Mouse (Mus musculus): ENCODE measurements around the gene Olfr968. TPM values are rescaled to one million over a fixed set of nuclear protein-coding genes. Genes with fewer than 3 reads are reported as not detected.

Olfr968 gene
- 0.05 TPM in 1 of 2 replicates, not detected in the other for total RNA-seq (2012; rRNA removed)

GRCm38 (mm10) chr9:39783153-39783552 is at the start of gene Olfr968:
Gene Olfr968 (minus strand): TSS chr9:39783253.
- in situ Hi-C loops (cut with MboI; ENCODE audit: low sequenced_read_pairs in 2 of 2, unreplicated experiment in 2 of 2): no loop called here
- H3K27ac ChIP-seq (ENCODE audit: insufficient read depth, low read depth, low read length, poor library complexity, severe bottlenecking): no peak within 1 kb of the TSS
- no peak within 1 kb of the TSS for H3K9ac ChIP-seq (ENCODE audit: insufficient read depth, low read depth, low read length, poor library complexity, severe bottlenecking)
- DNase-seq (ENCODE audit: low read depth, low spot score): no peak
- no peaks in the 10 kb centered on the region for H3K9me3 ChIP-seq (ENCODE audit: control insufficient read depth, insufficient read depth, low read depth, low read length)
- no peak for TF ChIP-seq ZC3H11A (IDR thresholded peaks at IDR 0.05; ENCODE audit: borderline replicate concordance, low read depth, low read length)
- no peak for TF ChIP-seq HCFC1 (IDR thresholded peaks at IDR 0.05; ENCODE audit: borderline replicate concordance, insufficient read depth, low read length)
- TF ChIP-seq CHD2 (IDR thresholded peaks at IDR 0.05; ENCODE audit: low read depth, low read length): no peak
- TF ChIP-seq ZNF384 (IDR thresholded peaks at IDR 0.05; ENCODE audit: low read depth, low read length): no peak
- TF ChIP-seq MAFK (IDR thresholded peaks at IDR 0.05; ENCODE audit: insufficient read depth, low read depth, low read length): no peak
- H3K4me3 ChIP-seq (ENCODE audit: insufficient read depth in 1 of 2, low read depth in 1 of 2, low read length in 2 of 2, poor library complexity in 1 of 2, severe bottlenecking in 1 of 2): no peak within 1 kb of the TSS
- H3K36me3 ChIP-seq (ENCODE audit: control insufficient read depth, insufficient read depth, low read length, poor library complexity, severe bottlenecking): no peaks in the 10 kb centered on the region
- no peaks in the 10 kb centered on the region for H3K4me1 ChIP-seq (ENCODE audit: control insufficient read depth in 2 of 2, insufficient read depth in 2 of 2, low read length in 2 of 2, poor library complexity in 1 of 2)

- TF ChIP-seq ZC3H11A (IDR thresholded peaks at IDR 0.05; ENCODE audit: borderline replicate concordance, low read depth, low read length) (no peak), MAFK (IDR thresholded peaks at IDR 0.05; ENCODE audit: insufficient read depth, low read depth, low read length) (no peak), ZNF384 (IDR thresholded peaks at IDR 0.05; ENCODE audit: low read depth, low read length) (no peak), CHD2 (IDR thresholded peaks at IDR 0.05; ENCODE audit: low read depth, low read length) (no peak), HCFC1 (IDR thresholded peaks at IDR 0.05; ENCODE audit: borderline replicate concordance, insufficient read depth, low read length) (no peak)
These were observed 25.5 kb upstream of the Olfr968 start, which contains the start of gene Olfr970 for GRCm38 (mm10) chr9:39808560-39808959. Gene Olfr970 (plus strand): TSS chr9:39808860.

DNA sequence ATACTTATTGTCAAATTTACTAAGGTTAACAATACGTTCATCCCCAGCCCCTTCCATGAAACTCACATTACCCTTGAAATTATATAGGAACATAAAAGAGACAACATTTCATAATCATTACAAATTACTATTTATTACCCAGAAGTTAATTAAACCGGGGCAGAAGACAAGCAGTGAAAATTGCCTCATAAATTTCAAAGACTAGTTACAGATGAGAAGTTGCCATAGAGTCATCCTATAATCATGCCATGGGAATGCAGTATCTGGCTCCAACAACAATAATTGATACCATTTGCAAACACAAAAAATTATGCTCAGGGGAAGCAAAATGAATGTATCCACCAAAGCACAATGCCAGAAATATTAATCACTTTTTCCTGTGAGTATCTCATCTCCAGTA is 7.5 kb upstream of the Olfr968 start, which contains the start of gene Olfr969:
TSS of gene Olfr969 (plus strand) at position 388 of the 400 bp plus-strand sequence.
- H3K27ac ChIP-seq (ENCODE audit: insufficient read depth, low read depth, low read length, poor library complexity, severe bottlenecking): no peak within 1 kb of the TSS
- no peak within 1 kb of the TSS for H3K4me3 ChIP-seq (ENCODE audit: insufficient read depth in 1 of 2, low read depth in 1 of 2, low read length in 2 of 2, poor library complexity in 1 of 2, severe bottlenecking in 1 of 2)
- H3K4me1 ChIP-seq (ENCODE audit: control insufficient read depth in 2 of 2, insufficient read depth in 2 of 2, low read length in 2 of 2, poor library complexity in 1 of 2): no peaks in the 10 kb centered on the region
- no peak within 1 kb of the TSS for H3K9ac ChIP-seq (ENCODE audit: insufficient read depth, low read depth, low read length, poor library complexity, severe bottlenecking)
- in situ Hi-C loops (cut with MboI; ENCODE audit: low sequenced_read_pairs in 2 of 2, unreplicated experiment in 2 of 2): no loop called here
- H3K36me3 ChIP-seq (ENCODE audit: control insufficient read depth, insufficient read depth, low read length, poor library complexity, severe bottlenecking): no peaks in the 10 kb centered on the region
- TF ChIP-seq ZNF384 (IDR thresholded peaks at IDR 0.05; ENCODE audit: low read depth, low read length) (no peak), HCFC1 (IDR thresholded peaks at IDR 0.05; ENCODE audit: borderline replicate concordance, insufficient read depth, low read length) (no peak), MAFK (IDR thresholded peaks at IDR 0.05; ENCODE audit: insufficient read depth, low read depth, low read length) (no peak), ZC3H11A (IDR thresholded peaks at IDR 0.05; ENCODE audit: borderline replicate concordance, low read depth, low read length) (no peak), CHD2 (IDR thresholded peaks at IDR 0.05; ENCODE audit: low read depth, low read length) (no peak)
- no peaks in the 10 kb centered on the region for H3K9me3 ChIP-seq (ENCODE audit: control insufficient read depth, insufficient read depth, low read depth, low read length)
- no peak for DNase-seq (ENCODE audit: low read depth, low spot score)

More at GRCm38 (mm10) chr9:39808560-39808959, 25.5 kb upstream of the Olfr968 start, which contains the start of gene Olfr970:
- H3K9me3 ChIP-seq (ENCODE audit: control insufficient read depth, insufficient read depth, low read depth, low read length): no peaks in the 10 kb centered on the region
- in situ Hi-C loops (cut with MboI; ENCODE audit: low sequenced_read_pairs in 2 of 2, unreplicated experiment in 2 of 2): no loop called here
- no peak for DNase-seq (ENCODE audit: low read depth, low spot score)
- no peaks in the 10 kb centered on the region for H3K36me3 ChIP-seq (ENCODE audit: control insufficient read depth, insufficient read depth, low read length, poor library complexity, severe bottlenecking)
- no peak within 1 kb of the TSS for H3K9ac ChIP-seq (ENCODE audit: insufficient read depth, low read depth, low read length, poor library complexity, severe bottlenecking)
- H3K4me1 ChIP-seq (ENCODE audit: control insufficient read depth in 2 of 2, insufficient read depth in 2 of 2, low read length in 2 of 2, poor library complexity in 1 of 2): no peaks in the 10 kb centered on the region
- H3K27ac ChIP-seq (ENCODE audit: insufficient read depth, low read depth, low read length, poor library complexity, severe bottlenecking): no peak within 1 kb of the TSS
- H3K4me3 ChIP-seq (ENCODE audit: insufficient read depth in 1 of 2, low read depth in 1 of 2, low read length in 2 of 2, poor library complexity in 1 of 2, severe bottlenecking in 1 of 2): no peak within 1 kb of the TSS

DNA sequence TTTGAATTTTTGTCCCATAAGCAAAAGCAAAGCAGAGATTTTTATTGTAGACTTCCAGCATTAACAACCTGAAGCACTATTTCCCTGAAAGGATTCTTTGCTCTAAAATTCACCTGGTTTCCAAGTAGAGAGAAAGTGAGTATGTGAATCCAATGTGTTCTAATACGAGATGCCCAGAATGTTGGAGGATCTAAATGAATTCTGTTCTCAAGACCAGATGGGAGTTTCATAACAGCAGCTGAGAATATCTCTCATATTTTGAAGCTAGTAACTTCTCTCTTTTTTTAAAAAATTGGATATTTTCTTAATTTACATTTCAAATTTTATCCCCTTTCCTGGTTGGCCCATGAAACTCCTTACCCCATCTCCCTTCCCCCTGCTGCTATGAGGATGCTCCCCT is 36.6 kb downstream of the Olfr968 start:
- Histone ChIP-seq H3K27ac (ENCODE audit: insufficient read depth, low read depth, low read length, poor library complexity, severe bottlenecking) (no peak overlapping the region), H3K36me3 (ENCODE audit: control insufficient read depth, insufficient read depth, low read length, poor library complexity, severe bottlenecking) (no peaks in the 10 kb centered on the region), H3K9me3 (ENCODE audit: control insufficient read depth, insufficient read depth, low read depth, low read length) (no peaks in the 10 kb centered on the region), H3K4me1 (ENCODE audit: control insufficient read depth in 2 of 2, insufficient read depth in 2 of 2, low read length in 2 of 2, poor library complexity in 1 of 2) (no peaks in the 10 kb centered on the region), H3K9ac (ENCODE audit: insufficient read depth, low read depth, low read length, poor library complexity, severe bottlenecking) (no peak overlapping the region), H3K4me3 (ENCODE audit: insufficient read depth in 1 of 2, low read depth in 1 of 2, low read length in 2 of 2, poor library complexity in 1 of 2, severe bottlenecking in 1 of 2) (no peak overlapping the region)
- no peak for DNase-seq (ENCODE audit: low read depth, low spot score)
- TF ChIP-seq ZC3H11A (IDR thresholded peaks at IDR 0.05; ENCODE audit: borderline replicate concordance, low read depth, low read length) (no peak), MAFK (IDR thresholded peaks at IDR 0.05; ENCODE audit: insufficient read depth, low read depth, low read length) (no peak), HCFC1 (IDR thresholded peaks at IDR 0.05; ENCODE audit: borderline replicate concordance, insufficient read depth, low read length) (no peak), CHD2 (IDR thresholded peaks at IDR 0.05; ENCODE audit: low read depth, low read length) (no peak), ZNF384 (IDR thresholded peaks at IDR 0.05; ENCODE audit: low read depth, low read length) (no peak)
- in situ Hi-C loops (cut with MboI; ENCODE audit: low sequenced_read_pairs in 2 of 2, unreplicated experiment in 2 of 2): no loop called here

Measured in ES-E14 (cell line).